Mouse (Mus musculus): ENCODE data around the gene Pi4k2a.

DNA sequence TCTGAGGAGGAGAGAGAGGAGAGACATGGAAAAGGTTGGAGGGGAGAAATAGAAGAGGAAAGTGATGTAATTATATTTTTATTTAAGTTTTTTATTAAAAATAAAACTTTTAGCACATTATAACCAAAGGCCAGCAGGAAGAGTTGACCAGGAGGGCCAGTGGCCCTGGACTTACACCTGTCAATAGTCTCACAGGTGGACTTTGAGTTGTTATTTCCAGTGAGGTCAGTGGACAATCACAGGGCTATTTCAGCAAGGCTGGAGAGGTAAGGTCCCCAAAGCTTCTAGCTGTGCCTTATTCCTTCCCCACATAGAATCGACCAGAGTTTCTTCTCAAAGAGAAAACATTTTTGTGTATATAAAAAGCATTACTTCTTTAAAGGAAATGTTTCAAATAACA is 40.0 kb upstream of the Pi4k2a start:
- TF ChIP-seq CTCF (IDR thresholded peaks at IDR 0.05; ENCODE audit: borderline replicate concordance, extremely low read depth, insufficient read depth, insufficient read length) (no peak), POLR2A (IDR thresholded peaks at IDR 0.05; ENCODE audit: borderline replicate concordance, extremely low read depth, insufficient read depth, insufficient read length, poor library complexity, severe bottlenecking) (no peak)
